Mouse (Mus musculus) 416B (cell line): ENCODE results near the gene Ift74.

ENCODE experiments used
- DNase-seq: peaks from one replicate; pipeline ENCODE4 v3.0.0; 2011; ENCODE audit warnings: low read depth

The Ift74 gene

DNA sequence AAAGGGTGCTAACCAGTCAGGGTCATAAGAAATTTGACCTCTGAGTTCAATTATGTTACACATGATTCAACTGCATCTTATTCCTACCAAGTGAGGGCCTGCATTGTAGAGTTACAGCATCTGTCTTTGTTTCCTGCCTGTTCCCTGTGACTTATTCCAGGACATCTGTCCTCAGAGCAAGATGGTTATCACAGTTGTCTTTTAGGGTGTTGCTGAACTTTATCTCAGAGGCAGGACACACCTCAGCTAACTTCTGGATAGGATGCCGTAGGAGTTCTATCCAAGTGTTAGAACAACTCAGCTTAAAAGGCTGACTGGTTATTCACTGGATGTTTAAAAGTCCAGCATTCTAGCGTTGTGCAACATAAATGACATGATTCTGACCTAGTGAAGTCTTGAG is 77.9 kb downstream of the Ift74 start:
- DNase-seq, result no peak

DNA sequence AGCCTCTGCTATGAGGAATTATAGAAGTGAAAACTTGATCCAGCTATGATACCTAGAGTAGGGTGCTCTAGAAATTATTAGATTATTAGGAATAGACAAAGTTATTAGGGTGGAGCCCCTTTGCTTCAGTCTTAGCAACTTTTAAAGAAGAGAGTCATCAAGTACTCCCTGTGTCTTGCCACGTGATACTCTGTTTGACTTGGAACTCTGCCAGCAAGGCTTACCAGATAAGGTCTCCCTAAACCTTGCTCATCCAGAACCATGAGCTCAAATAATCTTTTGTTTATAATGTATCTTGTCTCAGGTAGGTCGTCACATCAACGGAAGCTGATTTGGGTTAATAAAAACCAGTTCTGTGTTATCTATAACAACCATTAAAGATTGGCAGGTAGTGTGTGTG is 82.1 kb downstream of the Ift74 start:
- peak; percentile 23 for DNase-seq

DNA sequence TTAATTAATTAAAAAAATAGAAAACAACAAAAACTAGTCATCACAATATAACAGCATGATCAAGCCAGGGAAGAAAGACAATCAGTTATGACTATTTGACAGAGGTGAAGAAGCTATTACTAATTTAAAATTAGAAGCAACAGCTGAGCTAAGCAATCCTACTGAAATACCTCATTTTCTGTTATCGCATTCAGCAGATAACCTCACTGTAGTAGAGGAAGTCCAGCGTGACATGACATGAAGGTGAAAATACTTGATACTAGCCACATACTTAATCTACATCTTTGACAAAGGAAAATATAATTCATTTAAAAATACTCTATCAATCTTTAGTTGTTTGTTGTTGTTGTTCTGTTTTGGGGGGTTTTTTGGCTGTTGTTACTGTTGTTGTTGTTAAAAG is 96.7 kb downstream of the Ift74 start:
- no peak for DNase-seq

DNA sequence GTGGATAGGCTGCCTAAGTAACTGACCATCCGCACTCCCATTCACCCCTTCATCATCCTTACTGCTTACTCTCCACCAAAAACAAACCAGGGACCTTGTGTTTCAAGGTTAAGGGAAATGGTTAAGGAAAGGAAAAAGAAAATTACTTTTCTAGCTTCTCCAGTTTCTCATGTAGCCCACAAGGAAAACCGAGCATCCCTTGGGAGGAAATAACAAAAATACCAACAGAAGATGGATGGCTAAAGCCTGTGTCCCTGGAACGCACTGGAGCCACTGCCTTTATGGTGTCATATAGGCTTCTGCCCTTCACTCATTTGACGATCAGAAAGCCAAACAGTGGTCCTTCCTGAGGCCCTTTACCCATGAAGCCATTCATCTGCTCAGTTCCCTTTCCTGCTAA is 97.1 kb downstream of the Ift74 start:
- DNase-seq, result no peak

DNA sequence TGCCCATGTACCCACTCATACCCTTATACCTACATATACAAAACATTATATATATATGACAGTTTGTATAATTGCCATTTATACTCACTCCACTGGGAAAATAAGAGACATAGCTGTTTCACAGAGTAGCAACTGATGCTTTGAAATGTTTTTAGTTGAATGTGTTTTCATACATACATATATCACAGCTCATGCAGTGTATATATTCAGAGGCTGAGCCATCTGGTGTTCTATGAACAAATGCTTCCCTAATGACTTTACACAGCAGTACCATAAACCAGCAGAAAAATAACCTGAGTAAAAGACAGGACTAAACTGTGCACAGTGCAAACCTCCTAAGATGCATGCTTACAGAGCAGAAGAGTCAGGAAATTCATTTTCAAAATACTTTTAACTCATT is 99.5 kb downstream of the Ift74 start:
- no peak for DNase-seq

DNA sequence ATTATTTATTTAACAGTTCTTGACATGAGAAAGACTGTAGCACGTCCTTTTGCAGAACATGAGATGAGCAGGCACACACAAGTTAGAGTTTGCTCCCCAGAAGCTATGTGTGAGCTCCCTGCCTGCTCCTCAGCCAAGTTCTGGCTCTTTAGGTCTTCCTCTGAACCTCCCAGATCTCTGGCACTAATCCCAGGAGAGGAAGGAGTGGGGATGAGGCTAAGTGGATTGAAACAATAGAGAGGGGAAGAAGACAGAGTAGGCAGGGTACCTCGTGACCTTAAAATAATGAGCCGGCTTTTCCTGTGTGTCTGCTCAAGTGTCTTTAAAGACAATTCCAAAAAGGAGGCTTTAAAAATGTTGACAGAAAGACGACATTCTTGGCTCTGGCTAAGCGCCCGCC is 100.9 kb downstream of the Ift74 start:
- DNase-seq, result no peak

DNA sequence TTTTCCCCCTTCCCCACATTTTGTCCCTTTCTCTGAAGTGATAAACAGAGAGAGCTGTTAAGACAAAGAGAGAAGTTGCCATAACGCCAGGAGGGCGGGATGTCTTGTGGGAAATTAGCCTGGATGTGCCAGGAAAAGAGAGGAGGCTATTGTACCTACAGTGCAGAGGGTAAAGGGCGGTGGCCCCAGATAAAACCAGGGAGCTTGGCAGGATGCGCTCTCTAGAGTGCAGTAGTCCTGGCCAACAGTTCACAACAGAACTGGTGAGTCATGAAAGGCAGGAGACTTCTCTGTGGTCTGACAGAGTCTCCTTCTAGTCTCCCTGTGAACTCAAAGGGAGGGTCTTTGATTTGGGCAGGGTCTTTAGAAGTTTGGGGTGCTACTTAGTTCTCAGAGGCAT is 111.5 kb downstream of the Ift74 start:
- DNase-seq, result no peak

DNA sequence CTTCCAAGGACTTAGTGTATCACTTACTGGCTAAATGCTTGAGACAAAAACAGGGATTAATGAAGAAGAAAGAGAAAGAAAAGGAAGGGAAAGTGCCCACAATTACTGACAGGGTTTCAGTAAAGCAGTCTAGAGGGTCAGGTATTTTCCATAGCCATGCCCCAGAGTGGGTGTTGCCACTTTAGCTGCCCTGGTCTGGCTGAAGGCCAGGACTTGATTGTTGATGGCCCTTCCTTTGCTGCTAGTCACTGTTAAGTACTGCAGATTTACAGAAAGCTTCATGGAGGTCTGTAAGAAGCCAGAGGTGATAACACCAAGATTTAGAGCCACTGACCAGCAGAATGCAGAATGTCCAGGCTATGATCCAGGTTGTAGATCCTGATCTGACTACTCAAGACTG is 118.4 kb downstream of the Ift74 start:
- no peak for DNase-seq

DNA sequence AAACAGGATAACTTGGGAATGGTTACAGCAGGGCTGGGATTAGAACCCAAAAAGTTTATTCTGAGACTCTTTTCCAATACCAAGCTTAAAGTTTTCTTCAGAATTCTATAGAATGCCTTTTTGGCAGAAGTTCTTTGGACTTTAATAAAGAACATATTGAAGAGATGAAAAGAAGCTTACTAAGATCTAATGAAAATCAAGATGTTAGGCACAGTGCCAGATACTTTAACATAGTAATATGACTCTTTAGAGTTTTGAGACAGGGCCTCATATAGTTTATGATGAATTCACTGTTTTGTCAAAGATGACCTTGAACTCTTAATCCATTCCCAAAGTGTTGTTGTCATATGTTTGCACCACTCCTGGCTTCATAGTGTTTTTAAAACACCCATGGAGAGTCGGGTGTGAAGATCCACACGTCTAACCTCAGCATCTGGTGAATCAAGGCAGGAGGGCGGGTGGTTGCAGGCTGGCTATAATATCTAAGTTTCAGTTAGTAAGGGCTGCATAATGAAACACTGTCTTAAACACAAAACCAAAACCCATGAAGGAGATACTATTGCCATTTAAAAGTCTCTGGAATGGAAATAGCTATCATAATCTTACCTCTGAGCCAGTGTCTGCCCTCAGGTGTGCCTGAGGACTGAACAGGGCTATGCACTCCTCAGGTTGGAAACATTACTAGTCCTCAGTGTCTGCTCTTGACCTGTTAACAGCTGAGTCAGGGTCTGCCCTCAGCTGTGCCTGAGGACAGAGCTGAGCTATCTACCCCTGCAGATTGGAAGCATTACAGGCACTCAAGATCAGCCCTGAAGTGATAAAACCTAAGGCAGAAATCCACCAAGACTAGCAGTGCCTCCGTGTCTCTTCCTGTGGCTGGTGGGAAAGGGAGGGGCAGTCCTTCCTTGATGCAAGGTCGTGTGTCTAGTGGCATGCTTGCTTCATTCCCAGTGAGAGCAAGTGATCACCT is 123.3 kb downstream of the Ift74 start:
- DNase-seq, result no peak

DNA sequence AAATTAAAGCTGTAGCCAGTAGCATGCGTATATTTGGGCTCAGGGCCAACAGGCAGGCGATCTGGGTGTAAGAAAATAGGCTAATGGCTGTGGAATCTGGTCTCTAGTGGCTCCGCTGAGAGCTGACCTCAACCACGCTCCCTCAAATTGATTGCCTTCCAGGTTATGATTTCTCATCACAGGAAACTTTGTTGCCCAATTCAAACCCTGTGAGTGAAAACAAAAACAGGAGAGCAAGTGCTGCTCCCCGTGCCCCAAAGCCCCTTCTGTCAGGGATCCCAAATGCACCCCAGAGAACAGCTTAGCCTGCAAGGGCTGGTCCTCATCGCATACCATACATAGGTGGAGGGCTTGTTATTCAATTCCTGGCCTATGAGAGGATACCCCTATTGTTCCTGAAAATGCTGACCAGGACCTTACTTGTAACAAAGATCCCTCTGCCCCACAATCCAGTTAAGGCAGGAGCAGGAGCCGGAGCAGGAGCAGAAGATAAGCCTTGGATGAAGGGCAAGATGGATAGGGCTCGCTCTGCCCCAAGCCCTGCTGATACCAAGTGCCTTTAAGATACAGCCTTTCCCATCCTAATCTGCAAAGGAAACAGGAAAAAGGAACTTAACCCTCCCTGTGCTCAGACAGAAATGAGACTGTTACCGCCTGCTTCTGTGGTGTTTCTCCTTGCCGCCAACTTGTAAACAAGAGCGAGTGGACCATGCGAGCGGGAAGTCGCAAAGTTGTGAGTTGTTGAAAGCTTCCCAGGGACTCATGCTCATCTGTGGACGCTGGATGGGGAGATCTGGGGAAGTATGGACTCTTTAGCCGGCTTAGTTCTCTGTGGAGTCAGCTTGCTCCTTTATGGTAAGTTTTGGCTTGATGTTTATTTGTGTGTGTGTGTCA is 124.8 kb downstream of the Ift74 start, which contains the start of gene Tek:
Tek (plus strand) TSS at position 452 of the 894 bp plus-strand sequence.
- DNase-seq, result no peak

DNA sequence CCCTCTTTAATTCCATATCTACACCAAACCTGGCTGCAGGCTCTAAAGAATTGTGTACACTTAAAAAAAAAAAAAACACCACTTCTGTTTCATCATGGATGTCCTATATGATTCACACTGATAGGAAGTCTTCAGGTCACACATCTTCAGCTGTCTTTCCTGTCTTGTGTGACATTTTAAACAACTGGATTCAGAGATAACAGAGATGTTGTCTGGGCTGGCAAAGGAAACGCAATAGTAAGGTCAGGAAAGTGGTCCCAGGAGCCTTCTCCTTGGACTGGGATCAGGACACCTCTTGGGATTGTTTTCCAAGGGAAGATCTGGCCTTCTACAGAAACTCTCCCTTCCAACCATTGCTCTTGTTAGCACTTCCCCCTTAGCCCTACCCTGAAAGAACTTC is 127.5 kb downstream of the Ift74 start:
- DNase-seq, result peak; percentile 31
